Mouse (Mus musculus): ENCODE measurements around the gene Ascc1. TPM values are rescaled to one million over a fixed set of nuclear protein-coding genes. Genes with fewer than 3 reads are reported as not detected.
A peak's percentile ranks its signal among the peaks of the same experiment; 100 is the strongest.
"Not testable (repeated sequence)": the region's sequence is repeated elsewhere in the genome, so short reads cannot be mapped to it uniquely, and the experiment has no call there.

The Ascc1 gene
- polyA plus RNA-seq, 1 experiment from 2014 or later, result 47.8 TPM

GRCm38 (mm10) chr10:60116997-60117396 lies 114.4 kb downstream of the Ascc1 start:
- Histone ChIP-seq H3K4me2 (replicated peaks) (no peak overlapping the region), H3K9ac (no peak overlapping the region), H3K27me3 (no peaks in the 10 kb centered on the region), H3K9me3 (replicated peaks) (no peaks in the 10 kb centered on the region), H3K4me3 (replicated peaks) (no peak overlapping the region), H3K4me1 (peaks cover 22% of the 10 kb centered on the region), H3K27ac (replicated peaks) (no peak overlapping the region), H3K36me3 (no peaks in the 10 kb centered on the region)
- no peak for ATAC-seq (ENCODE audit: insufficient number of reproducible peaks, low FRiP score, low TSS enrichment, low read depth)
- WGBS, result 47% methylated on average over 4 of the region's 4 CpGs

- Histone ChIP-seq H3K36me3 (no peaks in the 10 kb centered on the region), H3K9ac (no peak overlapping the region), H3K27me3 (no peaks in the 10 kb centered on the region), H3K4me2 (replicated peaks) (no peak overlapping the region), H3K27ac (replicated peaks) (no peak overlapping the region), H3K4me3 (replicated peaks) (no peak overlapping the region), H3K9me3 (replicated peaks) (no peaks in the 10 kb centered on the region), H3K4me1 (peaks cover 19% of the 10 kb centered on the region)
- no peak for ATAC-seq (ENCODE audit: insufficient number of reproducible peaks, low FRiP score, low TSS enrichment, low read depth)
- 52% methylated on average over 7 of the region's 7 CpGs for WGBS
These were observed 115.9 kb downstream of the Ascc1 start for GRCm38 (mm10) chr10:60118464-60118863.

- peaks cover 13% of the 10 kb centered on the region for H3K4me1 ChIP-seq
- no peak for ATAC-seq (ENCODE audit: insufficient number of reproducible peaks, low FRiP score, low TSS enrichment, low read depth)
- H3K9me3 ChIP-seq (replicated peaks), result no peaks in the 10 kb centered on the region
- no peaks in the 10 kb centered on the region for H3K27me3 ChIP-seq
- no peaks in the 10 kb centered on the region for H3K36me3 ChIP-seq
- H3K27ac ChIP-seq (replicated peaks), result no peak overlapping the region
- H3K9ac ChIP-seq, result no peak overlapping the region
- no peak overlapping the region for H3K4me2 ChIP-seq (replicated peaks)
- 76% methylated on average over 4 of the region's 4 CpGs for WGBS
- H3K4me3 ChIP-seq (replicated peaks), result no peak overlapping the region
These were observed 118.0 kb downstream of the Ascc1 start for GRCm38 (mm10) chr10:60120630-60121029.

DNA sequence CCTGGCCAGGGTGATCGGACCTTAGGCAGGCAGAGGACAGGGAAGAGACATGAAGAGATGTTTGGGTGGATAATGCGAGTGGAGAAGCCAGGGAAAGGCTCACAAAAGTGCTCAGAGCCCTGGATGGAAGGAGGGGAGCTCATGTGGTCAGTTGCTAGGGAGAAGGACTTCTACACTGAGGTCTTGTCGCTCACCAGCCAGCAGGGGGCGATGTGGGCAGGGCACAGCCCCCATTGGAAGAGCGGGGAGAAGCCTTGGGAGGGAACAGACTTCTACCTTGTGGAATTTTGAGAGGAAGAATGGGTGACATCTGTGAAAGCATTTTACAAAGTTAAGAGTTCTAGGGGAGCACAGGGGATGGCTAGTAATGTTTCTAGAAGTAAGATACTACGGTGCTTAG lies 121.5 kb downstream of the Ascc1 start:
- H3K36me3 ChIP-seq, result no peaks in the 10 kb centered on the region
- no peak overlapping the region for H3K27ac ChIP-seq (replicated peaks)
- H3K9me3 ChIP-seq (replicated peaks), result no peaks in the 10 kb centered on the region
- WGBS, result 68% methylated on average over 6 of the region's 6 CpGs
- no peak for ATAC-seq (ENCODE audit: insufficient number of reproducible peaks, low FRiP score, low TSS enrichment, low read depth)
- H3K4me2 ChIP-seq (replicated peaks), result no peak overlapping the region
- H3K4me1 ChIP-seq, result no peaks in the 10 kb centered on the region
- no peak overlapping the region for H3K4me3 ChIP-seq (replicated peaks)
- no peaks in the 10 kb centered on the region for H3K27me3 ChIP-seq
- no peak overlapping the region for H3K9ac ChIP-seq

- Histone ChIP-seq H3K36me3 (0 out of 2 replicates have a peak, but pooled peaks cover 3% of the 10 kb centered on the region), H3K4me1 (no peaks in the 10 kb centered on the region), H3K9ac (no peak overlapping the region), H3K4me3 (replicated peaks) (peak overlapping the region; percentile 10; the same call in 1 of the 2 replicates), H3K27me3 (no peaks in the 10 kb centered on the region), H3K4me2 (replicated peaks) (peak overlapping the region; percentile 21; the same call in 1 of the 2 replicates), H3K27ac (replicated peaks) (no peak overlapping the region), H3K9me3 (replicated peaks) (no peaks in the 10 kb centered on the region)
- peak; percentile 36; the same call in 1 of the 2 replicates for ATAC-seq (ENCODE audit: insufficient number of reproducible peaks, low FRiP score, low TSS enrichment, low read depth)
- 21% methylated on average over 22 of the region's 22 CpGs for WGBS
These were observed 123.1 kb downstream of the Ascc1 start for GRCm38 (mm10) chr10:60125529-60126327.

DNA sequence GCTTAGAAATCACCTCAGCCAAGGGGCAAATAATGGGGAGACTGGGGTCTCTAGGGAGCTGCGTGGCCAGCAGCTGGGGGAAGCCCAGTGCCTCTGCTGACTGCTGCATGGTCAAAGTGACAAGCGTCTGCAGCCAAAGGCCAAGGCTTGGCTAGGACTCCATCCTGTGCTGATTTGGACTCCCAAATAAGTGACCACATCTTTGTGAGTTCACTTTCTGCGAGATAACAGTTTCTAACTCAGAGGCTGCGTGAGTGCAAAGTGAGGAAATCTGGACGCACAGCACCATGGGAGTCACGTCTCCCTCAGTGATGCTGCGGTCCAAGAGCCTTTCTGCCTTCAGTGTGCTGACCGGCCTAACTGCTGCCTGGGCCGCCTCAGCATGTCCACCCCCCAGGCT lies 125.7 kb downstream of the Ascc1 start:
- WGBS, result 85% methylated on average over 9 of the region's 9 CpGs
- H3K27ac ChIP-seq (replicated peaks), result no peak overlapping the region

DNA sequence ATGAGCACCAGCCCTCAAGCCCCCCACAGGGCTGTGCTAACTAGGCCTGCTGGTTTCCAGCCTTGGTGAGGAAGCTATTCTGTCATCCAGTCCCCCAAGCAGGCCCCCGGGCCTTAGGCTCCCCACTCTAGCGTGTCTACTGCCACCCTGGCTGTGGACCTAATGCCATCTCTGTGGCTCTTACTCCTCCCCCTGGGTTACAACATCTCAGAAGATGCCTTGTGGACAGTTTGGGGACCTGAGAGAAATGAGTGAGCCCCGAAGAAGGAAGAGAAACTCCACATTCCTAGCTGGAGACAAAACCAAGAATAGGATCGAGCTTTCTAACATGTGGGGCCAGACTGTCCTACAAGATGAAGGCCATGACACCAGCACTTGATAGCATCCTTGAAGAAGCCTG lies 127.9 kb downstream of the Ascc1 start:
- WGBS, result 82% methylated on average over 4 of the region's 4 CpGs
- Histone ChIP-seq H3K27me3 (no peaks in the 10 kb centered on the region), H3K27ac (replicated peaks) (no peak overlapping the region), H3K36me3 (0 out of 2 replicates have a peak, but pooled peaks cover 3% of the 10 kb centered on the region), H3K9me3 (replicated peaks) (no peaks in the 10 kb centered on the region), H3K4me2 (replicated peaks) (no peak overlapping the region), H3K4me1 (peaks cover 14% of the 10 kb centered on the region), H3K4me3 (replicated peaks) (no peak overlapping the region), H3K9ac (no peak overlapping the region)
- no peak for ATAC-seq (ENCODE audit: insufficient number of reproducible peaks, low FRiP score, low TSS enrichment, low read depth)

More for the DNA sequence above, 125.7 kb downstream of the Ascc1 start:
- Histone ChIP-seq H3K4me2 (replicated peaks) (no peak overlapping the region), H3K9me3 (replicated peaks) (no peaks in the 10 kb centered on the region), H3K27me3 (no peaks in the 10 kb centered on the region), H3K36me3 (0 out of 2 replicates have a peak, but pooled peaks cover 3% of the 10 kb centered on the region), H3K4me1 (peaks cover 3% of the 10 kb centered on the region; the same call in 1 of the 2 replicates), H3K4me3 (replicated peaks) (no peak overlapping the region), H3K9ac (no peak overlapping the region)
- no peak for ATAC-seq (ENCODE audit: insufficient number of reproducible peaks, low FRiP score, low TSS enrichment, low read depth)

GRCm38 (mm10) chr10:60133501-60133900 lies 130.9 kb downstream of the Ascc1 start:
- peaks cover 14% of the 10 kb centered on the region for H3K4me1 ChIP-seq
- ATAC-seq (ENCODE audit: insufficient number of reproducible peaks, low FRiP score, low TSS enrichment, low read depth), result no peak
- H3K4me3 ChIP-seq (replicated peaks), result no peak overlapping the region
- H3K9ac ChIP-seq, result no peak overlapping the region
- H3K9me3 ChIP-seq (replicated peaks), result no peaks in the 10 kb centered on the region
- H3K4me2 ChIP-seq (replicated peaks), result no peak overlapping the region
- no peak overlapping the region for H3K27ac ChIP-seq (replicated peaks)
- H3K27me3 ChIP-seq, result no peaks in the 10 kb centered on the region
- H3K36me3 ChIP-seq, result 0 out of 2 replicates have a peak, but pooled peaks cover 3% of the 10 kb centered on the region
- WGBS, result 11% methylated on average over 6 of the region's 6 CpGs

GRCm38 (mm10) chr10:60134201-60134600 lies 131.6 kb downstream of the Ascc1 start:
- 0 out of 2 replicates have a peak, but pooled peaks have one; percentile 18 for ATAC-seq (ENCODE audit: insufficient number of reproducible peaks, low FRiP score, low TSS enrichment, low read depth)
- H3K27ac ChIP-seq (replicated peaks), result no peak overlapping the region
- peaks cover 14% of the 10 kb centered on the region for H3K4me1 ChIP-seq
- WGBS, result 41% methylated on average over 9 of the region's 9 CpGs
- H3K4me3 ChIP-seq (replicated peaks), result no peak overlapping the region
- no peaks in the 10 kb centered on the region for H3K9me3 ChIP-seq (replicated peaks)
- H3K4me2 ChIP-seq (replicated peaks), result no peak overlapping the region
- no peaks in the 10 kb centered on the region for H3K27me3 ChIP-seq
- H3K36me3 ChIP-seq, result 0 out of 2 replicates have a peak, but pooled peaks cover 3% of the 10 kb centered on the region
- H3K9ac ChIP-seq, result no peak overlapping the region

GRCm38 (mm10) chr10:60136010-60136409 lies 133.4 kb downstream of the Ascc1 start:
- H3K27me3 ChIP-seq; H3K36me3 ChIP-seq; H3K4me2 ChIP-seq (replicated peaks); ATAC-seq (ENCODE audit: insufficient number of reproducible peaks, low FRiP score, low TSS enrichment, low read depth); H3K9ac ChIP-seq; H3K27ac ChIP-seq (replicated peaks); H3K9me3 ChIP-seq (replicated peaks); H3K4me3 ChIP-seq (replicated peaks): not testable (repeated sequence)
- peaks cover 14% of the 10 kb centered on the region for H3K4me1 ChIP-seq
- 73% methylated on average over 1 of the region's 1 CpGs for WGBS

DNA sequence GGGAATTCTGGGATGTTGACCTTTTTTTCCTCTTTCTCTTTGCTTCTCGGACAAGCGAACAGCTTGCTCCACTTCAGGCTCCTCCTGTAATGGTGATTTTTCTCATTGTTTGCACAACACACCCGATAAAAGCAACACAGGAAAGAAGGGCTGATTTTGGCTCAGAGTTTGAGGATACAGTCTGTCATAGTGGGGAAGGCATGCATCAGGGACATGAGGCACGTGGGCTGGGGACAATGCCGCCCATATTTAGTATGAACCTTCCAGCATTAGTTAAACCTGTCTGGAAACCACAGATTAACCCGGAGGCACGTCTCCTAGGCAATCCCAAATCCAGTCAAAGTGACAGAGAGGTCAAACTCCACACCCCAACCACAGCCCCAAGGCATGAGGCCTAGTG lies 134.3 kb downstream of the Ascc1 start:
- H3K4me1 ChIP-seq, result peaks cover 14% of the 10 kb centered on the region
- no peak for ATAC-seq (ENCODE audit: insufficient number of reproducible peaks, low FRiP score, low TSS enrichment, low read depth)
- H3K27ac ChIP-seq (replicated peaks), result no peak overlapping the region
- no peaks in the 10 kb centered on the region for H3K36me3 ChIP-seq
- H3K9ac ChIP-seq, result no peak overlapping the region
- no peaks in the 10 kb centered on the region for H3K27me3 ChIP-seq
- H3K9me3 ChIP-seq (replicated peaks), result no peaks in the 10 kb centered on the region
- H3K4me3 ChIP-seq (replicated peaks), result no peak overlapping the region
- H3K4me2 ChIP-seq (replicated peaks), result no peak overlapping the region
- 71% methylated on average over 7 of the region's 7 CpGs for WGBS
